Mouse (Mus musculus) brain, embryonic 14.5 days (tissue): ENCODE results near the gene Kansl1l.

Experiments used
- CTCF ChIP-seq: fragments of 200-500 bp; IDR thresholded peaks from 2 replicates; pipeline ENCODE4 v1.5.1; 2012; ENCODE audit warnings: inconsistent platforms, mild to moderate bottlenecking, moderate library complexity, borderline replicate concordance; ENCODE audit not compliant: insufficient read depth, insufficient read length; ENCODE audit errors: extremely low read depth
- POLR2A ChIP-seq: fragments of 200-500 bp; IDR thresholded peaks from 2 replicates; pipeline ENCODE4 v1.6.1; 2012; ENCODE audit warnings: mild to moderate bottlenecking, inconsistent platforms, borderline replicate concordance; ENCODE audit not compliant: poor library complexity, insufficient read depth, insufficient read length, severe bottlenecking; ENCODE audit errors: extremely low read depth

GRCm38 (mm10) chr1:66813191-66813590, 4.2 kb downstream of the Kansl1l start:
- no peak for TF ChIP-seq POLR2A
- no peak for TF ChIP-seq CTCF
